Mouse (Mus musculus): Measurements from ENCODE around the gene Scn8a. TPM values are rescaled to one million over a fixed set of nuclear protein-coding genes. Genes with fewer than 3 reads are reported as not detected.

Gene Scn8a
- polyA plus RNA-seq, 1 experiment from 2014 or later: 20.2 TPM

DNA sequence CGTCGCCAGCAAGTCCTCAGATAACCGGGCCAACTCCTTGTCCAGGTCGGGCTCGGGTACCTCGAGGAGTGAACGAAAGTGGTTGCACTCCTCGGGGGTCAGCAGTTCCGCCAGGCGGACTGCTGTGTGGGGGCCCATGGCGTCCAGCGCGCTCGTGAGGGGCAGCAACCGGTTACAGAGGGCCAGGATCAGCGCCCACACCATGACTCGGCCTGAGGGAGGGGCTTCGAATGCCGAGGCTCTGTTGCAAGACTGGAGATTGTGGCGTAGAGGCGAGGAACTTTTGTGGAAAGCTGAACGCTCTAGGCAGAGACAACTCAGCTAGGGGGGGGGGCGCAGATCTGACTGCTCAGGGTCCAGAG, 177.5 kb downstream of the Scn8a start, which contains the start of gene Gm47841:
Gene Gm47841, minus strand, starts transcription at position 204 of the 362 bp plus-strand sequence.
- H3K27me3 ChIP-seq: peaks cover 61% of the 10 kb centered on the region
- 2% methylated on average over 22 of the region's 23 CpGs for WGBS
- peaks cover 2% of the 10 kb centered on the region; the same call in 1 of the 2 replicates for H3K36me3 ChIP-seq
- no peak within 1 kb of the TSS for H3K27ac ChIP-seq
- peak within 1 kb of the TSS; percentile 52 for H3K4me3 ChIP-seq
- H3K9me3 ChIP-seq (replicated peaks): no peaks in the 10 kb centered on the region
- peak within 1 kb of the TSS; percentile 99 for H3K4me2 ChIP-seq (replicated peaks)
- 0 out of 2 replicates have a peak, but pooled peaks have one; percentile 23 for ATAC-seq (ENCODE audit: low FRiP score)
- H3K9ac ChIP-seq: peak within 1 kb of the TSS; percentile 71
- peaks cover 30% of the 10 kb centered on the region for H3K4me1 ChIP-seq

DNA sequence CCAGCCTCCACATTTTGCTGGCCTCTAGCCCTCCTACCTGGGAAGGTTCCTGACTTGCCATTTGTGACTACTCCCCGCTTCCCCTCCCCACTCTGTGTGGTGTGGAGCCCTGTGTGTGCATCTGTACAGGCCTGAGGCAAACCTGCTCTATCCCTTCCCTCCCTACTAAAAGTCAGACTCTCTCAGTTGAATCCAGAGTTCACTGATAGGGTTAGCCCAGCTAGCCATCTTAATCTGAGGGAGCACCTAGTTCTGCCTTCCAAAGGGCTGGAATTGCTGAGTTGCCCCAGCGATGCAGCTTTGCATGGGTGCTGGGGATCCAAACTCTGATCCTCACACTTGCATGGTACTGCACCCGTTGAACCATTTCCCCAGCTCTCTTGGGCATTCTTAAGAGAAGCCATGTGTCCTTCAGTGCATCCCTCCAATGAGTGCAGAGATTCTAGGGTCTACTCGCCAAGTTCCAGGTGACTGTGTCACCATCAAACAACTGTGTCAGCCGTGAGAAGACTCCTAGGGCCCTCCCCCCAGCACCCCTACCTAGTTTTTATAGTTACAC, 178.8 kb downstream of the Scn8a start:
- H3K27me3 ChIP-seq: peaks cover 70% of the 10 kb centered on the region

DNA sequence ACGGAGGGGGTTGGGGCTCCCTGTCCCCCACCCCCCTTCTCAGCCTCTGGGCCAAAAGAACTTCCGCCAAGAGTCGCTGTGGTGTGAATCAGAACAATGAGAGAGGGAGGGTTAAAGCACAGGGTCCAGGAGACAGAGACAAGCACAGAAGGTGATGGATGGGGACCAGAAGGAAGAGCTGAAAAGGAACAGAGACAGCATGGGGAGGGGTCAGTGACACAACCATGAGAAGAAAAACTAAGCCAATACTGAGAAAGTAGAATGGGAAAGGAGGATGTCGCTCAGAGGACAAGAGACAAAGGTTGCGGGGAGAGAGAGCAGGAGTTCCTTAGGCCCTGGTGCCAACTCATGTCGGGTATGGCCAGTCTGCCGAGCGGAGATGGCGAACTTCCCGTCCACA, 182.2 kb downstream of the Scn8a start:
- WGBS: 35% methylated on average over 10 of the region's 10 CpGs
- H3K9me3 ChIP-seq (replicated peaks): no peaks in the 10 kb centered on the region
- H3K9ac ChIP-seq: no peak overlapping the region
- no peak overlapping the region for H3K4me3 ChIP-seq
- peaks cover 62% of the 10 kb centered on the region for H3K27me3 ChIP-seq
- no peak for ATAC-seq (ENCODE audit: low FRiP score)
- H3K36me3 ChIP-seq: peaks cover 13% of the 10 kb centered on the region; the same call in 1 of the 2 replicates
- H3K4me2 ChIP-seq (replicated peaks): no peak overlapping the region
- H3K4me1 ChIP-seq: peaks cover 40% of the 10 kb centered on the region
- no peak overlapping the region for H3K27ac ChIP-seq

More for the DNA sequence above, 178.8 kb downstream of the Scn8a start:
- H3K9me3 ChIP-seq (replicated peaks): no peaks in the 10 kb centered on the region
- peaks cover 13% of the 10 kb centered on the region; the same call in 1 of the 2 replicates for H3K36me3 ChIP-seq
- no peak overlapping the region for H3K27ac ChIP-seq
- WGBS: 52% methylated on average over 5 of the region's 5 CpGs
- no peak overlapping the region for H3K4me3 ChIP-seq
- H3K4me1 ChIP-seq: peaks cover 42% of the 10 kb centered on the region
- no peak overlapping the region for H3K9ac ChIP-seq
- no peak overlapping the region for H3K4me2 ChIP-seq (replicated peaks)
- no peak for ATAC-seq (ENCODE audit: low FRiP score)

DNA sequence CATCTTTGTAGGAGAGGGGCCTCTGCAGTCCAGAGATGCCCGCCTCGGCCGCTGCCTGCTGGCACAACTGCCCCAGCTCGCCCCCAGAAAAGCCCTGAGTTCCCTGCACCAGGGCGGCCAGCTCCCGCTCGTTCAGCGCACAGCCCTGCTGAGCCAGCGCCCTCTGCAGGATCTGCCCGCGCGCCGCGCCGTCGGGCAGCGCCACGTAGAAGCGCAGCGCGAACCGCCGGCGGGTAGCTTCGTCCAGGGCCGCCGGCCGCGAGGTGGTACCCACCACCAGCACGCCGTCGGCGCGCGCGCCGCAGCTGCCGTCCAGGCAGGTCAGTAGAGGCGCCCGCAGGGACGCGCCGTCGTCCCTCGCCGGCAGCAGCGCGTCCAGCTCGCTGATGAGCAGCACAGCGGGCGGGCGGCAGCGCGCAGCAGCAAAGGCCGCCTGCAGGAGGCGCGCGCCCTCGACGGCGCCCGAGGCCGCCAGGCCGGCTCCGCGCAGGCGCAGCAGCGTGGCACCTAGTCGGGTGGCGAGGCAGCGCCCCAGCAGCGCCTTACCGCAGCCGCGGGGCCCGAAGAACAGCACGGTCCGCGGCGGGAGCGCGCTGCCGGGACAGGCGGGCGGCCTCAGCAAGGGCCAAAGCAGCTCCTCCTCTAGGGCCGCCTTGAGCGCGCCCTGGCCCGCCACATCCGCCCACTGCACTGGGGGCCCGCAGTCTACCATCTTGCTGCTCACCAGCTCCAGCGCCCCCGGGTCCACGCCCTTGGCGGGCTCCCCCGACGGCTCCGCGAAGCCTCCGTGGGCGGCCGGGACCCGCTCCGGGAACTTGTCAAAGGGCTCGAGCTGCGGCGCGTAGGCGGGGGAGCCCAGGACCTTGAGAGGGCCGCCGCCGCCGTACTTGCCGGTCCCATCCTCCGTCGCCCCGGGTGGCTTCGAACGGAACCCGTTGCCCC, 183.2 kb downstream of the Scn8a start:
- peaks cover 52% of the 10 kb centered on the region for H3K27me3 ChIP-seq
- 11% methylated on average over 117 of the region's 120 CpGs for WGBS
- ATAC-seq (ENCODE audit: low FRiP score): no peak
- H3K36me3 ChIP-seq: peaks cover 13% of the 10 kb centered on the region; the same call in 1 of the 2 replicates
- H3K4me3 ChIP-seq: peak overlapping the region; percentile 35
- H3K9me3 ChIP-seq (replicated peaks): no peaks in the 10 kb centered on the region
- peaks cover 33% of the 10 kb centered on the region for H3K4me1 ChIP-seq
- H3K9ac ChIP-seq: peak overlapping the region; percentile 59
- peak overlapping the region; percentile 50 for H3K4me2 ChIP-seq (replicated peaks)
- H3K27ac ChIP-seq: no peak overlapping the region

DNA sequence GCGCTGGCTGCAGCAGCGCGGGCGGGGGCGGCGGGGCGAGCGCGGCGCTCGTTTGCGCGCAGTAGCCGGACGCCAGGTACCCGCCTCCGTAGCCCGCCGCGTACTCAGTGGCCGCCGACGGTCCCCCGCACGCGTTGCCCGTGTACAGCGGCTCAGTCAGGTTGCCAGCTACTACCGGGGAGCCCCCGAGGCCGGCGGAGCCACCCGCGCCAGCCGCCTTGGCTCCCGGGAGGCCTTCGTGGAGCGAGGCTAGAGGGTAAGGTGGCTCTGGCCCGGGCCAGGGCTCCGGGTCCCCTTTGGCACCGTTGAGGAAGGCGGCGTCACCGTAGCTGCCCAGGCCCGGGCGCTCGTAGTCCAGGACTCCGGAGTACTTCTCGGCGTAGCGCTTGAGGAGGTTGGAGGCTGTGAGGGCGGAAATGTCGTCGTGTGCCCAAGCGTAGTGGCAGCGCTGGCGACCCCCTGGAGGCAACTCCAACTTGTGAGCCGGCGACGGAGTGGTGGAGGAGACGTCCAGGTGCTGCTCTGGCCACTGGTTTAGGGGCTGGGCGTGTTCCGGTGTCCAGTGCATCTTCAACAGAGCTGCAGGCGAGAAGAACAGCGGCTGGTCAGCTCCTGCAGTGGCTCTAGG, 184.3 kb downstream of the Scn8a start:
- Histone ChIP-seq H3K9me3 (replicated peaks) (no peaks in the 10 kb centered on the region), H3K27me3 (peaks cover 41% of the 10 kb centered on the region), H3K27ac (no peak overlapping the region), H3K4me2 (replicated peaks) (peak overlapping the region; percentile 50), H3K4me1 (peaks cover 38% of the 10 kb centered on the region), H3K36me3 (peaks cover 13% of the 10 kb centered on the region; the same call in 1 of the 2 replicates), H3K9ac (peak overlapping the region; percentile 59), H3K4me3 (peak overlapping the region; percentile 35)
- ATAC-seq (ENCODE audit: low FRiP score): no peak
- 15% methylated on average over 40 of the region's 65 CpGs for WGBS

DNA sequence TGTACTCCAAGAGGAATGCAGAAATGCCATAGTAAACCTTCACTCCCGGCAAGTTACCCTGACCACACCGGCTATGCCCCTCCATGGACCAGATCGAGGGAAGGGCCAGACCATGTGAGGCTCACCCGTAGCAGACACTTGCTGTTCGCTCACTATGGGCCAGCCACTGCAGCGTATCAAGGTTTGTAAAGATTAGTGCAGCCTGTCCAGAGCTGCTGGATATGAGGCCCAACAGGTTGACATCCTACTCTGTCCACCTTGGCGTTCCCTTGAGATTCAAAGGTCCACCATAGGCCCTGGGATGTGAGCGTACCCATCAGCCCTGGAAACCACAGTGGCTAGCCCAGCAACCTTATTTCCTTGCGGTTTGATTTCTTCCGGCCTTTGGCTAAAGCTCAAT, 184.9 kb downstream of the Scn8a start:
- Histone ChIP-seq H3K4me1 (peaks cover 43% of the 10 kb centered on the region), H3K4me2 (replicated peaks) (no peak overlapping the region; the same call in 1 of the 2 replicates), H3K9ac (0 out of 2 replicates have a peak overlapping the region, but pooled peaks have one; percentile 59), H3K36me3 (peaks cover 13% of the 10 kb centered on the region; the same call in 1 of the 2 replicates), H3K27me3 (peaks cover 39% of the 10 kb centered on the region), H3K9me3 (replicated peaks) (no peaks in the 10 kb centered on the region), H3K4me3 (no peak overlapping the region), H3K27ac (no peak overlapping the region)
- WGBS: 69% methylated on average over 10 of the region's 10 CpGs
- no peak for ATAC-seq (ENCODE audit: low FRiP score)

DNA sequence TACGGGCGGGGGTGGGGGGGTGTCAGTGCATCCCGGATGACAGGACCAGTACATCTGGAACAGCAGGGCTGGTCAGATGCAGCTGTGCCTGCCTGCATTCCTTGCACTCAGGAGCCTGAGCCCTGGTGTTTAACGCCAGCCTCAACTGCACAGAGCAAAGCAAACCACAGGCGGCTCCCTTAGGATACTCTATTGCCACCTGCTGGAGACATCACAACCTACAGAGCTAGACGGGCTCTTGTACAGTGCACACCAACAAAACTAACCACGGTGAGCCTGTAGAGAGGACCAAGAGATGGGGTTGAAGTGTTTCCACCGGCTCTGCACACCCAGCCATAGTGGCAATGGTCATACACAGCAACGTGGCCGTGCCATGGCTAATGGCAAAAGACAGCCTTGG, 186.6 kb downstream of the Scn8a start:
- ATAC-seq (ENCODE audit: low FRiP score): peak; percentile 61
- no peak overlapping the region for H3K4me3 ChIP-seq
- no peaks in the 10 kb centered on the region for H3K9me3 ChIP-seq (replicated peaks)
- peaks cover 58% of the 10 kb centered on the region for H3K4me1 ChIP-seq
- peaks cover 37% of the 10 kb centered on the region for H3K27me3 ChIP-seq
- 0 out of 2 replicates have a peak, but pooled peaks cover 11% of the 10 kb centered on the region for H3K36me3 ChIP-seq
- H3K9ac ChIP-seq: no peak overlapping the region
- H3K4me2 ChIP-seq (replicated peaks): no peak overlapping the region
- H3K27ac ChIP-seq: no peak overlapping the region
- 36% methylated on average over 10 of the region's 10 CpGs for WGBS

DNA sequence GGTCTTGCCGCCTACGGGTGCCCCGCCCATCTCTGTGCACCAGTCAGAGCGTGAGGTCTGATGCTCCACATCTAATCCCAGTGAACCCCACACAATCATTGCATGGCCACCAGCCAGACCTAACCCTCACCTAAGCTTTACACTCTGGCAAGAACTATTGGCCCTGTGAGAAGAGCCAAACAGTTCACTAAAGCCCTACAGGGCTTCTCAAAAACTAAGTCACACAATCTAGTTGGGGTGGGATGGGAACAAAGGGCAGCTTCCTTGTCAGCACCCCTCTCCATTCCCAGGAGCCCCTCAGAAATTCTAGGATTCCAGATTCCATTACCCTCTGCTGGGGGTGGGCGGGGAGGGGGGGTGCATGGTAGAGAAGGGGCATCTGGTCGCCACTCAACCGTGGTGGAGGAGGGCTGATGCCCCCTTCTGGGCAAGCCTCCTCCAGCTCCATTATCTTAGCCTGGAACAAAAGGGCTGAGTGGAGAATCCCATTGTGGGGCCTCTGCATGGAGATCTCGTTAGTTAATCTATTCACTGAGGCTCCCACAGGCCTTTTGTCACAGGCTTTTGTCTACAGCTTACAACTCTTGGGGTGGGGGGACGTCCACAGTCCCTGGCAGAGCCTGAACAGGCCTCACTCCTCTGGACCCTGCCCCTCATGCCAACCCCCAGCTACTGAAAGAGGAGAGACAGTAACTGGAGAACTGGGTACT, 190.1 kb downstream of the Scn8a start:
- Histone ChIP-seq H3K36me3 (peaks cover 3% of the 10 kb centered on the region; the same call in 1 of the 2 replicates), H3K4me1 (peaks cover 50% of the 10 kb centered on the region), H3K9me3 (replicated peaks) (no peaks in the 10 kb centered on the region), H3K4me3 (no peak overlapping the region), H3K27ac (peak overlapping the region; percentile 50), H3K27me3 (peaks cover 12% of the 10 kb centered on the region), H3K4me2 (replicated peaks) (no peak overlapping the region), H3K9ac (no peak overlapping the region)
- WGBS: 22% methylated on average over 9 of the region's 9 CpGs
- ATAC-seq (ENCODE audit: low FRiP score): peak; percentile 65

DNA sequence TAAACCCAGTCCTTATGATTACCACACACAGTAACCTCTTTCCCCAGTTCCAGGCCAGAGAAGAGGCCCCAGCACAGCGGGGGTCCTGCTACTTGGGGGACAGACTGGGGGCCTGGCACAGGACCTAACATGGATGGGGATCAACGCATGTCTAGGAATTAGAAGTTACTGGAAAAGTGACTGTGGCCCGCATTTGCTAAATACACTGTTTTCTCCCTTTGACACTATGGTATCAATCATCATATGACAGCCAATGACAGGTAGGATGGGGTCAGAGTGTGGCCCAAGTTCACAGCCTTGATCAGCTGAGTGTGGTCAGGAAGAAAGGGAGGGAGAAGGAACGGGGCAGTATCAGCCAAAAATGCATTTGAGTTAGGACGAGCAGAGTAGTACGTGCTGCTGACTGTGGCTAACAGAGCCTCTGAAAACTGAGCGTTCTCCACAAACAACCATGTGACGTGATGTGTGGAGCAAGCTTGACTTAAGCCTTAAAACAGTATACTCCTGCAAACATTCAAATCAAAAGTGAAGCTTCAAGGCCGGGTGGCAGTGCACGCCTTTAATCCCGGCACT, 190.7 kb downstream of the Scn8a start:
- Histone ChIP-seq H3K27ac (peak overlapping the region; percentile 50), H3K36me3 (peaks cover 3% of the 10 kb centered on the region; the same call in 1 of the 2 replicates), H3K4me3 (no peak overlapping the region), H3K9me3 (replicated peaks) (no peaks in the 10 kb centered on the region), H3K27me3 (peaks cover 5% of the 10 kb centered on the region), H3K9ac (no peak overlapping the region), H3K4me2 (replicated peaks) (no peak overlapping the region), H3K4me1 (peaks cover 57% of the 10 kb centered on the region)
- 40% methylated on average over 11 of the region's 11 CpGs for WGBS
- ATAC-seq (ENCODE audit: low FRiP score): no peak

DNA sequence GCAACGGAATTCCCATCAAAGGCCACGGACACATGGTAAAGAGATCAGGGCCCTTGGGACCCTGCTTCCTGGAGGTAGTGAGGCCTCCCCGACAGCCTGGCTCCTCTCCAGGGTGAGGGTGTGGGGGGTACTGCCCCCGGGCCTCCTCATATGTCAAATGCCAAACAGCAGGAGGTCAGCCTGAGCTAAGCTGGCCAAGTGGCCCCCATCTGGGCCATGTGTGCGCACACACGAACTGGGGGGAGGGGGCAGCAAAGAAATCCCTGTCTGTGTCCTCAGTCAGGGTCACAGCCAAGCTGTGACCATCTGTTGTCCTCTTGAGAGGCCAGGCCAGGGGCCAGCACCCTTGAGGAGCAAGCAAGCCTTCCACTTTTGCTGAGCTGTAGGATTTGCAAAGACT, 195.4 kb downstream of the Scn8a start:
- Histone ChIP-seq H3K4me1 (peaks cover 84% of the 10 kb centered on the region), H3K27me3 (no peaks in the 10 kb centered on the region), H3K9ac (no peak overlapping the region), H3K4me2 (replicated peaks) (no peak overlapping the region), H3K36me3 (peaks cover 3% of the 10 kb centered on the region; the same call in 1 of the 2 replicates), H3K27ac (peak overlapping the region; percentile 37; the same call in 1 of the 2 replicates), H3K4me3 (no peak overlapping the region), H3K9me3 (replicated peaks) (no peaks in the 10 kb centered on the region)
- 9% methylated on average over 6 of the region's 6 CpGs for WGBS
- no peak for ATAC-seq (ENCODE audit: low FRiP score)

DNA sequence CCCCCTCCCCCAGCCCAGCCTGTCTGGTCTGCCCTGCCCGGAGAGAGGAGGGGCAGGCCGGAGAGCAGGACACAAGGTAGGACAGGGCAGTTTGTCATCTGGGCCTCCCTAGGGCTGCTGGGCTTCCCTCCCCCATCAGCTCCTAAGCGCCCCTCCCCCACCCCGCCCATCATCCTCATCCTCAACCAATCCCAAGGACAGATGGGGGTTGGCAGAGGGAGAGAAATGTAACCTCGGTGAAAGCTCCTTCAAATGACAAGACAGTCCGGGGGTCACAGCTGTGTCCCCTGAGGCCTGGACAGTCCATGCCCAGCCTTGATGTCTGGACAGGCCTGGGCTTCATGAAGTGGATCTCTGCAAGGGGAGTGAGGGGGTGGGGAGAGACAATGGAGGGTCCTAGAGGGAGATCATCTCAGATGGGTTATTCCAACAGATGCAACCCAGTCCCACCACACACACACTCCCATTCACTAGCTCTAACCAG, 196.7 kb downstream of the Scn8a start:
- peaks cover 3% of the 10 kb centered on the region; the same call in 1 of the 2 replicates for H3K36me3 ChIP-seq
- no peak overlapping the region for H3K4me3 ChIP-seq
- peak overlapping the region; percentile 86 for H3K27ac ChIP-seq
- H3K27me3 ChIP-seq: no peaks in the 10 kb centered on the region
- peak overlapping the region; percentile 26; the same call in 1 of the 2 replicates for H3K4me2 ChIP-seq (replicated peaks)
- ATAC-seq (ENCODE audit: low FRiP score): peak; percentile 53
- no peaks in the 10 kb centered on the region for H3K9me3 ChIP-seq (replicated peaks)
- 3% methylated on average over 6 of the region's 6 CpGs for WGBS
- peak overlapping the region; percentile 18 for H3K9ac ChIP-seq
- peaks cover 88% of the 10 kb centered on the region for H3K4me1 ChIP-seq

Measured in hindbrain, embryonic 12.5 days (tissue).